Mouse (Mus musculus) yolk sac, embryonic 10.5 days (tissue): Measurements from ENCODE around the gene Gm12394.
"Not testable (repeated sequence)": the region's sequence is repeated elsewhere in the genome, so short reads cannot be mapped to it uniquely, and the experiment has no call there.

ENCODE experiments used
- DNase-seq: peaks from one replicate; pipeline ENCODE4 v3.0.0-alpha.2; 2017; ENCODE audit warnings: low spot score

Gm12394 gene

GRCm38 (mm10) chr4:42860483-42860882, 3.9 kb upstream of the Gm12394 start:
- not testable (repeated sequence) for DNase-seq

DNA sequence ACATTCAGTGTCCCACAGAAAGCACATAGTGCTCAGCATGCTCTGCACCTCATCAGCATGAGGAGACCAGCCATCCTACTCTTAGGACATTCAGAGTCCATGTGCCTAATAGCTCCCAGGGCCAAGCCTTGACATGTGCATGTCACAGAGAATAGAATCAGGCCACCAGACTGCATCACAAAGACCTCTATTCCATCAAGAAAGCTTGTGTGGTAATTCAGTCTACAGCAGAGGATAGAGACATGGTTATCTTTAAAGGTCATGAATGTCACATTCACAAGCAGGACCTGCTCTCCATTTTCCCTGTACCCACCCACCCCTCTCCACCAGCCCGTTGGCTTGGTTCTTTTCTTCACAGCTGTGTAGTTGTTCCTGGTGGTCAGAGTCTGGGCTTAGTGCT, 2.8 kb downstream of the Gm12394 start, which contains the start of gene Fam205a1:
TSS of gene Fam205a1 (minus strand) at position 101 of the 400 bp plus-strand sequence.
- DNase-seq: not testable (repeated sequence)

DNA sequence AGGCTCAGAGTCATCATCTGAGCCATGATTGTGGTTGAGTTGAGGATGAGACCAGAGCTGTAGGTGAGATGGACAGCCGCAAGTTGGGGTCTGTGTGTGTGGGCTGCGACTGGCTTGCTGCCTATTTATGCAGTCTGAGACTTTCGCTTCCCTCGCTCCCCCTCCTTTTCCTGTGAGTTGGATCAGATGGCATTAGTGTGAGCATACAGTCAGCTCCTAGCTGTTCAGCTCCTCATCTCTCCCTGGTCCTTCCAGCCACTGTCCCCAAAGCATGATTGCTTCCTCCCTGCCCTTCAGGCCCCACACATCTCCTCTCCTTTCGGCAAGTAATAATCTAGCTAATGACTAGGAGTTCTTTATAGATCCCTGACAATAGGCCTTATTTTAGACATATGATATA, 82.7 kb downstream of the Gm12394 start, which contains the start of gene Ccl21a:
TSS of gene Ccl21a (minus strand) at position 101 of the 400 bp plus-strand sequence.
- not testable (repeated sequence) for DNase-seq

GRCm38 (mm10) chr4:42756477-42756876, 100.1 kb downstream of the Gm12394 start, which contains the start of gene Ccl19:
Gene Ccl19, minus strand, starts transcription at chr4:42756577.
- not testable (repeated sequence) for DNase-seq

DNA sequence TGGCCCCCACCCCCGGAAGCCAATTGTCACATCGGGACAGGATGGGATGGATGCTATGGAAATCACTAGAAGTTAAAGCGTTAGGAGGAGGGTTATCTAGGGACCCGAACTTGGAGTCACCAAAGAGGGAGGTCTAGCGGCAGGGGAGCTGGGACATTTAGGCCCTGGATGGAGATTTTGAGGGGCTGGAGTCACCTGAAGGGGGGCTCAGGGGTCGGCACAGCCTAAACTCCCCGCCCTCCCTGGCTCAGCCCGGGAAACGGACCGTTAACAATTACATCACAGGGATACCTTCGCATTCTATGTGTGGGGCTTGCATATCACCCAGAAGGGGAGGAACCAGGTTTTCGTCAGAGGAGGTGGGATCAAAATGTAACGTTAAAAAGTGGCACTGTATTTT, 121.3 kb downstream of the Gm12394 start, which contains the start of gene 4930578G10Rik:
TSS of gene 4930578G10Rik (plus strand) at position 301 of the 400 bp plus-strand sequence.
- DNase-seq: not testable (repeated sequence)
